Mouse (Mus musculus) MEL (cell line): ENCODE results near the gene Trf. TPM values are rescaled to one million over a fixed set of nuclear protein-coding genes. Genes with fewer than 3 reads are reported as not detected.

Source experiments
- DNase-seq: peaks from one replicate; pipeline ENCODE4 v3.0.0; 2011; ENCODE audit warnings: low read depth, low spot score
- H3K27ac ChIP-seq: 2 replicates; pipeline ENCODE4 v1.5.1; 2012; ENCODE audit warnings: low read depth, mild to moderate bottlenecking, control low read depth, low read length, moderate library complexity; ENCODE audit not compliant: control insufficient read depth
- H3K27me3 ChIP-seq, 2 experiments: fragments of 150-350 bp in 1 of 2; sonication (generic) in 1 of 2; 2 replicates each; pipeline ENCODE4 v1.6.1; 2012; ENCODE audit warnings: low read length in 2 of 2, mild to moderate bottlenecking in 2 of 2, improper control_type of control experiment in 1 of 2, moderate library complexity in 1 of 2; ENCODE audit not compliant: insufficient read depth in 2 of 2, control insufficient read depth in 1 of 2
- H3K36me3 ChIP-seq, 2 experiments: 2 replicates each; pipeline ENCODE4 v1.6.1; 2012 to 2014; ENCODE audit warnings: low read length in 2 of 2, improper control_type of control experiment in 1 of 2, inconsistent platforms in 1 of 2, mild to moderate bottlenecking in 1 of 2; ENCODE audit not compliant: insufficient read depth in 2 of 2, control insufficient read depth in 1 of 2
- H3K4me1 ChIP-seq, 2 experiments: fragments of 150-350 bp in 1 of 2; sonication (generic) in 1 of 2; 2 replicates each; pipeline ENCODE4 v1.6.1; 2012; ENCODE audit warnings: low read length in 2 of 2, improper control_type of control experiment in 1 of 2, mild to moderate bottlenecking in 1 of 2; ENCODE audit not compliant: insufficient read depth in 2 of 2, control insufficient read depth in 1 of 2
- H3K4me3 ChIP-seq, 2 experiments: fragments of 150-350 bp in 1 of 2; sonication (generic) in 1 of 2; 2 replicates each; pipeline ENCODE4 v1.5.1; 2012; ENCODE audit warnings: low read depth in 2 of 2, low read length in 2 of 2, mild to moderate bottlenecking in 2 of 2, moderate library complexity in 2 of 2, control low read depth in 1 of 2, improper control_type of control experiment in 1 of 2; ENCODE audit not compliant: control insufficient read depth in 1 of 2, insufficient read depth in 1 of 2
- H3K79me2 ChIP-seq: 2 replicates; pipeline ENCODE4 v1.6.1; 2012; ENCODE audit warnings: mild to moderate bottlenecking, low read length, moderate library complexity; ENCODE audit not compliant: control insufficient read depth, poor library complexity, insufficient read depth
- H3K9ac ChIP-seq: 2 replicates; pipeline ENCODE4 v1.6.1; 2012; ENCODE audit warnings: low read depth, mild to moderate bottlenecking, control low read depth, low read length, moderate library complexity; ENCODE audit not compliant: control insufficient read depth, poor library complexity, severe bottlenecking
- H3K9me3 ChIP-seq: fragments of 150-350 bp; sonication (generic); replicated peaks from 2 replicates; pipeline ENCODE4 v1.6.1; 2012; ENCODE audit warnings: mild to moderate bottlenecking, low read length, improper control_type of control experiment, moderate library complexity; ENCODE audit not compliant: insufficient read depth
- BHLHE40 ChIP-seq: IDR thresholded peaks from 2 replicates; pipeline ENCODE4 v1.6.1; 2012; ENCODE audit warnings: low read depth, mild to moderate bottlenecking, inconsistent platforms, low read length, improper control_type of control experiment, borderline replicate concordance
- CHD2 ChIP-seq: IDR thresholded peaks from 2 replicates; pipeline ENCODE4 v1.6.1; 2011; ENCODE audit warnings: low read length, improper control_type of control experiment
- CTCF ChIP-seq, 3 experiments: IDR thresholded peaks in 2 of 3; conservative IDR thresholded peaks in 1 of 3; 2 replicates each; pipeline ENCODE4 v1.5.1; 2011 to 2012; ENCODE audit warnings: low read length in 3 of 3, low read depth in 2 of 3, mild to moderate bottlenecking in 2 of 3, improper control_type of control experiment in 1 of 3, inconsistent platforms in 1 of 3, mixed read lengths in 1 of 3, moderate library complexity in 1 of 3; ENCODE audit not compliant: control insufficient read depth in 1 of 3, insufficient read depth in 1 of 3, poor library complexity in 1 of 3, severe bottlenecking in 1 of 3
- ETS1 ChIP-seq: IDR thresholded peaks from 2 replicates; pipeline ENCODE4 v1.6.1; 2012; ENCODE audit warnings: low read depth, mild to moderate bottlenecking, inconsistent platforms, low read length, improper control_type of control experiment, moderate library complexity
- GABPA ChIP-seq: IDR thresholded peaks from 2 replicates; pipeline ENCODE4 v1.6.1; 2012; ENCODE audit warnings: low read depth, mild to moderate bottlenecking, inconsistent platforms, low read length, improper control_type of control experiment, moderate library complexity
- GATA1 ChIP-seq: IDR thresholded peaks from 2 replicates; pipeline ENCODE4 v1.6.1; 2011; ENCODE audit warnings: low read depth, low read length, improper control_type of control experiment
- JUND ChIP-seq: IDR thresholded peaks from 2 replicates; pipeline ENCODE4 v1.6.1; 2011; ENCODE audit warnings: low read depth, mild to moderate bottlenecking, improper control_type of control experiment, low read length
- MAZ ChIP-seq: IDR thresholded peaks from 2 replicates; pipeline ENCODE4 v1.6.1; 2012; ENCODE audit warnings: low read depth, mild to moderate bottlenecking, inconsistent platforms, low read length, improper control_type of control experiment
- MXI1 ChIP-seq: IDR thresholded peaks from 2 replicates; pipeline ENCODE4 v1.6.1; 2011; ENCODE audit warnings: mild to moderate bottlenecking, low read depth, low read length, improper control_type of control experiment
- MYB ChIP-seq: IDR thresholded peaks from 2 replicates; pipeline ENCODE4 v1.6.1; 2011; ENCODE audit warnings: mild to moderate bottlenecking, low read depth, low read length, improper control_type of control experiment
- NELFE ChIP-seq: IDR thresholded peaks from 2 replicates; pipeline ENCODE4 v1.6.1; 2011; ENCODE audit warnings: low read depth, low read length, improper control_type of control experiment
- NRF1 ChIP-seq: IDR thresholded peaks from 2 replicates; pipeline ENCODE4 v1.6.1; 2014; ENCODE audit warnings: low read depth, mild to moderate bottlenecking, inconsistent platforms, low read length, improper control_type of control experiment, moderate library complexity; ENCODE audit not compliant: poor library complexity, insufficient read depth, severe bottlenecking
- POLR2A ChIP-seq, 2 experiments: IDR thresholded peaks; 2 replicates each; pipeline ENCODE4 v1.6.1; 2011 to 2012; ENCODE audit warnings: low read length in 2 of 2, mild to moderate bottlenecking in 2 of 2, control low read depth in 1 of 2, improper control_type of control experiment in 1 of 2, low read depth in 1 of 2, moderate library complexity in 1 of 2; ENCODE audit not compliant: control insufficient read depth in 1 of 2, insufficient read depth in 1 of 2, poor library complexity in 1 of 2
- RAD21 ChIP-seq: IDR thresholded peaks from 2 replicates; pipeline ENCODE4 v1.6.1; 2011; ENCODE audit warnings: mild to moderate bottlenecking, low read depth, low read length, improper control_type of control experiment
- SIN3A ChIP-seq: IDR thresholded peaks from 2 replicates; pipeline ENCODE4 v1.6.1; 2012; ENCODE audit warnings: low read length, improper control_type of control experiment, inconsistent platforms
- TAL1 ChIP-seq: IDR thresholded peaks from 2 replicates; pipeline ENCODE4 v1.6.1; 2012; ENCODE audit warnings: mild to moderate bottlenecking, inconsistent platforms, low read length, moderate library complexity, mixed read lengths
- TBP ChIP-seq: IDR thresholded peaks from 2 replicates; pipeline ENCODE4 v1.8.0; 2011; ENCODE audit warnings: low read depth, low read length, improper control_type of control experiment
- TCF12 ChIP-seq: IDR thresholded peaks from 2 replicates; pipeline ENCODE4 v1.6.1; 2014; ENCODE audit warnings: low read depth, mild to moderate bottlenecking, inconsistent platforms, low read length, improper control_type of control experiment, moderate library complexity
- UBTF ChIP-seq: IDR thresholded peaks from 2 replicates; pipeline ENCODE4 v1.6.1; 2012; ENCODE audit warnings: low read depth, mild to moderate bottlenecking, inconsistent platforms, low read length, improper control_type of control experiment, moderate library complexity, borderline replicate concordance; ENCODE audit not compliant: insufficient read depth
- USF1 ChIP-seq: IDR thresholded peaks from 2 replicates; pipeline ENCODE4 v1.6.1; 2014; ENCODE audit warnings: low read depth, mild to moderate bottlenecking, inconsistent platforms, low read length, improper control_type of control experiment, moderate library complexity
- ZC3H11A ChIP-seq: IDR thresholded peaks from 2 replicates; pipeline ENCODE4 v1.6.1; 2012; ENCODE audit warnings: low read depth, mild to moderate bottlenecking, inconsistent platforms, low read length, improper control_type of control experiment
- ZKSCAN1 ChIP-seq: IDR thresholded peaks from 2 replicates; pipeline ENCODE4 v1.6.1; 2012; ENCODE audit warnings: low read depth, mild to moderate bottlenecking, inconsistent platforms, low read length, improper control_type of control experiment, moderate library complexity
- ZMIZ1 ChIP-seq: IDR thresholded peaks from 2 replicates; pipeline ENCODE4 v1.6.1; 2012; ENCODE audit warnings: low read depth, mild to moderate bottlenecking, inconsistent platforms, low read length, improper control_type of control experiment, moderate library complexity
- polyA plus RNA-seq, 2 experiments: library from polyadenylated mRNA; stranded (reverse) in 1 of 2; unstranded in 1 of 2; fragments of >175 nt in 1 of 2; fragments of >200 nt in 1 of 2; gene quantifications; 2 replicates each; pipeline versions ENCODE4 v1.2.1 to v1.2.4; 2012; ENCODE audit warnings: low replicate concordance in 2 of 2, low read depth in 1 of 2; ENCODE audit not compliant: insufficient read length in 2 of 2, insufficient read depth in 1 of 2, missing spikeins in 1 of 2
- total RNA-seq: library from RNA; depleted of rRNA; stranded (reverse); fragments of 300-350 nt; gene quantifications from 2 replicates; pipeline ENCODE4 v1.2.3, GENCODE M21; 2012

Trf gene
- total and polyA plus RNA-seq, 3 experiments: not detected

GRCm38 (mm10) chr9:103214281-103214680, 16.0 kb downstream of the Trf start:
- no peak for DNase-seq
- TF ChIP-seq ZC3H11A (no peak), MXI1 (no peak), NRF1 (no peak), POLR2A (IDR thresholded peaks at IDR 0.05; ENCODE audit: control insufficient read depth in 1 of 2, insufficient read depth in 1 of 2, low read depth in 1 of 2, low read length in 2 of 2, poor library complexity in 1 of 2) (no peak), USF1 (no peak), TBP (no peak), BHLHE40 (no peak), NELFE (no peak), TAL1 (no peak), UBTF (no peak), ETS1 (no peak), MYB (no peak)
- TF ChIP-seq, all 39 proteins: peak for 0
- Histone ChIP-seq H3K27ac (no peak overlapping the region), H3K9me3 (no peaks in the 10 kb centered on the region), H3K4me3 (no peak overlapping the region), H3K27me3 (no peaks in the 10 kb centered on the region; a peak in 2 of 4 replicates), H3K9ac (no peak overlapping the region), H3K36me3 (no peaks in the 10 kb centered on the region), H3K4me1 (no peaks in the 10 kb centered on the region), H3K79me2 (no peaks in the 10 kb centered on the region)

GRCm38 (mm10) chr9:103213631-103214030, 16.6 kb downstream of the Trf start:
- no peak overlapping the region for H3K9ac ChIP-seq
- DNase-seq: no peak

More at GRCm38 (mm10) chr9:103213631-103214030, 16.6 kb downstream of the Trf start:
- no peak overlapping the region for H3K4me3 ChIP-seq
- no peaks in the 10 kb centered on the region for H3K9me3 ChIP-seq
- no peaks in the 10 kb centered on the region for H3K36me3 ChIP-seq
- H3K27ac ChIP-seq: no peak overlapping the region
- no peaks in the 10 kb centered on the region for H3K4me1 ChIP-seq
- no peaks in the 10 kb centered on the region; a peak in 2 of 4 replicates for H3K27me3 ChIP-seq
- TF ChIP-seq BHLHE40 (no peak), GABPA (no peak), POLR2A (IDR thresholded peaks at IDR 0.05; ENCODE audit: control insufficient read depth in 1 of 2, insufficient read depth in 1 of 2, low read depth in 1 of 2, low read length in 2 of 2, poor library complexity in 1 of 2) (no peak), JUND (no peak), ZMIZ1 (no peak), GATA1 (no peak), CHD2 (no peak), MAZ (no peak), ZKSCAN1 (no peak), RAD21 (no peak), SIN3A (no peak), ETS1 (no peak), ZC3H11A (no peak), TAL1 (no peak), TCF12 (no peak), MXI1 (no peak), CTCF (IDR thresholded peaks at IDR 0.05 in 2 of 3, conservative IDR thresholded peaks at IDR 0.05 in 1 of 3; ENCODE audit: control insufficient read depth in 1 of 3, insufficient read depth in 1 of 3, low read depth in 2 of 3, low read length in 3 of 3, poor library complexity in 1 of 3, severe bottlenecking in 1 of 3) (no peak)
- H3K79me2 ChIP-seq: no peaks in the 10 kb centered on the region
